Mouse (Mus musculus) adrenal gland, adult 18-20 months (tissue): ENCODE measurements at regions not wholly inside any gene's neighbourhood (a gene's known extent, or its start where the extent isn't known, plus 50 kb on each side); places are given as distances from the start of the nearest gene placed in this dataset.

Experiments used
- DNase-seq, 2 experiments: peaks; one replicate each; pipeline ENCODE4 v3.0.0; 2021 to 2022; ENCODE audit warnings: low spot score in 2 of 2

DNA sequence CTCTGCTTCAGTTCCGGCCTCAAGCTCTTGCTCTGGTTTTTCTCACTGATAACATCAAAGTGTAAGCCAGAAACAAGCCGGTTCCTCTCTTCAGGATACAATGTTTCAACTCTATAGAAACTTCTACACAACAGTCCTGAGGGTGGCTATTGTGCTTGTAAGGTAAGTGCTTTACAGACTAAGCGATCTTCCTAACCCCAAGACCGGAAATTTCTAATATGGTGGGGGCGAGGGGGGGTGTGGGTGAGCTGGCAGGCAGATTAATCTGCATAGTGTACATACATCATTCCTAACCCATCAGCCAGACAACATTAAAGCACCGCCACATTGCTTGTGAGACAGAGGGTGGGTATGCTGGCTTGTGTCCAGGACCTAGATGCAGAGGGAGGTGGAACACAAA lies 200.8 kb downstream of the Uaca start:
- no peak for DNase-seq

DNA sequence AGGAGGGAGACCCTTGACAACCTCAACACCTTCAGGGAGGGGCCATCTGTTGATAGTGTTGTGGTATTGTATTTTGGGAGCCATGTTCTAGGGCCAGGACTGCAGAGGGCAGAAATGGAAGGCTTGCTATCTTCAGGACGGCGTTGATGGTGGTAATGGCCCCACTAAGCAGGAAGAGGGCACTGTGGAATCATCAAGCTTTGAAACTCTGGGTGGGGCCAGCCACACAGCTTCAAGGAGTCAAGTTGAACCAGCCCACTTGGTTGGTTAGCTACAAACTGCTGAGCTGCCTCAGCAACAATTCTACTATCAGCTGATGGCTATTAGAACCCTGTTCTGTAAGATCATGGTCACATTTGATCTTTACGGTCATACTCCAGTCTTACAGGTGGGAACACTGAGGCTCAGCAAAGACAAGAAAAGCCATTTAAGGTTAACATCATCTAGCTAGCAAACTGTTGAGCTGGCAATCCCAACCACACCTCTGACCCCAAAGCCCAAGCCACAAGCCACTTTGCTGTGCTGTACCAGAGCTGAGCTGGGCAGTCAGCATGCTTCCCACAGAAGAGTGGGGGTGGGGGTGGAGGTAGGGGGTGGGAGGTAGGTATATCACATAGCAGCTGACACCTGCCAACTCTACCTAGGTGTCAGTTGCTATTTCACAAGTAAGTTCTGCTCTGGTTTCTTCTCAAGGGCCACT lies 203.9 kb downstream of the Uaca start:
- DNase-seq: no peak

DNA sequence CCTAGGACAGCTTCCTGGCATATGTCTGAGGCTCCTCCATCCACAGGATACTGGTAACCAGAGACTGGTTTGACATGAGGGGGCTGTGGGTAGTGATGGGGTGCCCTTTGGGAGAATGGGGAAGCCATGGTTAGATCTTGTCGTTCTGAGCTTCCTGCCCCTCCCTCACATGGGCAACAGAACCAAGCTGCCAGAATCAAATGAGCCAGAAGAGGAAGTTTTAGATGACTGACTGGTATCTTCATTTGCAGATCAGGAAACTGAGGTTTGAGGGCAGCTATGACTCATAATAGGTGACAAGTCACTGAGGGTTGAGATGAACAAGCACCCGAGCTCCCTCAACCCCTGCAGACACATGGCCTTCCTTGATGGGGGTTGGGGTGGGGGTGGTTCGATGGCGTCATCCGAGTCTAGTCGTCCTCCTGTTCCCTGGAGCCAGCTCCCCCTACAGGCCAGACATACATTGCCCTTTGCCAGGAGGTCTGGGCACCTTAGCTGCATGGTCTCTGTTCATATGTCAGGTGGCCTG lies 204.7 kb downstream of the Uaca start:
- DNase-seq: no peak

DNA sequence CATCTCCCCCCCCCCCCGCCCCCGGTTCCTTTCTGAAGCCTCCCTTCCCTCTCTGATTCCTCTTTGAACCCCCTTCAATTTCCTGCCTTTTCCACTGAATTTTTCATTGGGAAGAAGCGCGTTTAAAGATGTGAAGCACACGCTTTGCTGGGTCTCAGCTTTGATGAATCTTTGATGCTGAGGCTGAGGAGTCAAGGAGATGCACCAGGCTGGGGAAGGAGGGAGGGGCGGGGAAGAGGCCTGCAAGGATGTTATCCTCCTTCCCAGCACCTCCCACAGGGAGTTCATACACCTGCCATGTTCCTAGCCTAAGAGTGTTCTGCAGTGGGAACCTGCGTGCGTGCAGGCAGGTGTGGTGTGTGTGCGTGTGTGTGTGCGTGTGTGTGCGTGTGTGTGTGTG lies 205.9 kb downstream of the Uaca start:
- no peak for DNase-seq

GRCm38 (mm10) chr9:61002572-61002971 lies 208.2 kb downstream of the Uaca start:
- no peak for DNase-seq

- DNase-seq: no peak
These were observed 214.1 kb downstream of the Uaca start for GRCm38 (mm10) chr9:61008446-61008845.

- no peak for DNase-seq
These were observed 216.7 kb downstream of the Uaca start for GRCm38 (mm10) chr9:61011066-61011465.

- peak in 1 of 2 experiments; percentile 47 for DNase-seq
These were observed 218.6 kb downstream of the Uaca start for GRCm38 (mm10) chr9:61012771-61013540.

GRCm38 (mm10) chr9:61014151-61014550 lies 219.8 kb downstream of the Uaca start:
- no peak for DNase-seq

GRCm38 (mm10) chr9:61015374-61015890 lies 221.1 kb downstream of the Uaca start:
- no peak for DNase-seq

DNA sequence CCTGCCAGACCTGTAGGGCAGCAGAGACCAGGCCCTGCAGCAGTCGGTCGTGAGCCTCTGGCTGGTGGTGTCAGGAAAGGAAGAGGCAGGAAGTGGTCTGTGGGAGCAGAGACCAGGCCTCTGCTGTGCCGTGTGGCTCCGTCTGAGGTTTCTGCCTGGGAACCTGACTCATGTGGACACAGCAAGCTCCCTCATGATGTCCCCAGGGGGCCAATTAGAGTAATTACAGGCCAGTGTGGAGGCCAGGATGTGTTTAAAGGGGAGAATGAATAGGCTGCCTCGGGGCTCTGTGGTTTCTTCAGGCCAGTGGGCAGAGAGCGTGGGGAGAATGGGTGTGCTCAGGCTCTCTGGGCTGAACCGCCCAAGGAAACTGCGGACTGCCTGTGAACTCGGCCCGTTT lies 222.3 kb downstream of the Uaca start:
- DNase-seq: no peak

DNA sequence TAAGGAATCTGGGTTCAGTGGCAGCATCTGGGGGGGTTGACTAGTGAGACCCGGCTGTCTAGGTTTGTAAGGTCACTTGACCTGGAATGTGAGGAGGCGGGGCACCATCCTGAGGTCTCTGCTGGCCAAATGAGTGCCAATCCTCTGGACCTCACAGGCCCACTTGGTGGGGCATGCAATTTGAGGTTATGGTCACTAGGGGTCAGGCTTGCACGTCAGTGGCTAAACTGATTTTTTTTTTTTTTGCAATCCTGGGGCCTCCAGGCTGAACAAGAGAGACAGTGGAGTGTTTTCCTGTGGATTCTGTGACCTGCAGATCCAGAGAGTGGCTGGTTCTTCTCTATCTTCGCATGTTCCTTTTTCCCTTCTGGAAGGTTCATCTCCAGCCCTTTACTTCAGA lies 225.6 kb downstream of the Uaca start:
- DNase-seq: no peak

DNA sequence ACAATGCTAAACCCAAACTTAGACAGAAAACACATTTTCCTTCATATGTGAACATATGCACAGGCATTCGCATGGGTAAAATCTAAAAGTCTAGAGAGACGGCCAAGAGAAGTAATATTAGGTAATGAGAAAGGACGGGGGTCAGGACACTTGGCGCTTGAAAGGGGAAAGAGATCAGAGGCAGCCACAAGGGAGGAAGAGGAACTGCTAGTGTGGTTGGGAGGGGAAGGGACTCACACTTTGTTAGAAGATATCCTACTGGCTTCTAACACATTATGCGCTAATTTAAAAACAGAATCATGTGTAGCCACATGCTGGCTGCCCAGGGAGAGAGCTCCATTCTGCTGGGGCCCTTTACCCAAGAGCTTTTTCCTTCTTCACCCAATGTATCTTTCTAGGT lies 227.5 kb downstream of the Uaca start:
- no peak for DNase-seq

DNA sequence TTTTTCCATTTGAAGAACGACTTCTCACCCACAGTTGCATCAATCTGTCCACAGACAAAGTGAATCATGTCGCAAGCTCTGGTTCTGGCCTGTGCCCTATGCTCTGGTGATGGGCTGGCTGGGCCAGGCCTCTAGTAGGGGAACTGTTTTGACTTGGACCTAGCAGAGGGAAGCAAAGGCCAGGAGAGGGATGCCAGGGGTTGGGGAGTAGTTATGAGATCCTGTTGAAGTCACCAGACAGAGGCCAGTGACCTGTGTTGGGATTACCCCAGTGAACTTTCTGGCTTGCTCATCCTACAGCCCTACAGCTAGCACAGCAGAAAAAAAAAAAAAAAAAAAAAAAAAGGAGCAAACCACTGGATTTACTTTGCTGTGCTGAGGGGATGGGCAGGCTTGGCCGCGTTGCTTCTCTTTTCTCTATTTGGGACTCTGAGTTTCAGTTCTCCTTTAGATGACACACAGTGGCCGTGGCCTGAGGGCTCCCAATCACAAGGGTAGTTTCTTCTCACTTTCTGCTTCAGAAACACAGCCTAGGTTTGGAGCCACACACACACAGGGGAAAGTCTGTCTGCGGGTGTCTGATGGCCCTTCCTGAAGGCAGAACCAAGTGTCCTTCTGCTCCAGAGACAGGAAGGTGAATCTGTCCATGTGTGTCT lies 228.2 kb downstream of the Uaca start:
- no peak for DNase-seq

- no peak for DNase-seq
These were observed 231.0 kb downstream of the Uaca start for GRCm38 (mm10) chr9:61025341-61025740.

GRCm38 (mm10) chr9:61028775-61029401 lies 234.5 kb downstream of the Uaca start:
- DNase-seq: no peak

GRCm38 (mm10) chr9:61031699-61032447 lies 237.5 kb downstream of the Uaca start:
- peak in 1 of 2 experiments; percentile 40 for DNase-seq

GRCm38 (mm10) chr9:61032448-61033433 lies 238.4 kb downstream of the Uaca start:
- no peak for DNase-seq

GRCm38 (mm10) chr9:61033593-61033992 lies 239.3 kb downstream of the Uaca start:
- no peak for DNase-seq
